Mouse (Mus musculus) embryonic facial prominence, embryonic 10.5 days (tissue): Measurements from ENCODE around the gene Rgl2. TPM values are rescaled to one million over a fixed set of nuclear protein-coding genes. Genes with fewer than 3 reads are reported as not detected.
A peak's percentile ranks its signal among the peaks of the same experiment; 100 is the strongest.

Experiments
- DNase-seq: peaks from one replicate; pipeline ENCODE4 v3.0.0-alpha.2; 2017; ENCODE audit warnings: low spot score
- H3K27ac ChIP-seq: fragments of 300-500 bp; sonication (generic); replicated peaks from 2 replicates; pipeline ENCODE4 v1.5.1; 2016; ENCODE audit warnings: mild to moderate bottlenecking
- H3K27me3 ChIP-seq: fragments of 300-500 bp; sonication (generic); replicated peaks from 2 replicates; pipeline ENCODE4 v1.6.1; 2016; ENCODE audit warnings: low read depth, mild to moderate bottlenecking; ENCODE audit not compliant: poor library complexity, severe bottlenecking
- H3K36me3 ChIP-seq: fragments of 300-500 bp; sonication (generic); replicated peaks from 2 replicates; pipeline ENCODE4 v1.6.1; 2016; ENCODE audit warnings: mild to moderate bottlenecking, moderate library complexity
- H3K4me1 ChIP-seq: fragments of 300-500 bp; sonication (generic); 2 replicates; pipeline ENCODE4 v1.6.1; 2016
- H3K4me3 ChIP-seq: fragments of 300-500 bp; sonication (generic); 2 replicates; pipeline ENCODE4 v1.5.1; 2016; ENCODE audit warnings: mild to moderate bottlenecking, moderate library complexity
- H3K9me3 ChIP-seq: fragments of 300-500 bp; sonication (generic); 2 replicates; pipeline ENCODE4 v1.6.1; 2016; ENCODE audit warnings: mild to moderate bottlenecking
- WGBS: fragments of 180-500 bp; shearing (Covaris S2); methylation state at CpG from one replicate; pipeline ENCODE4 v1.1.7; 2016; 5-methylcytosine and 5-hydroxymethylcytosine counted together
- polyA plus RNA-seq: library from polyadenylated mRNA; unstranded; fragments of >200 nt; fragmentation: Nextera tagmentation; extraction: Ambion mirVana; gene quantifications from 2 replicates; pipeline ENCODE4 v1.2.1, GENCODE M21; 2016

The Rgl2 gene
- polyA plus RNA-seq, 1 experiment from 2014 or later = 41.0 TPM

GRCm38 (mm10) chr17:33956336-33956735, 27.0 kb downstream of the Rgl2 start:
- H3K4me3 ChIP-seq = peak overlapping the region; percentile 85
- no peak for DNase-seq
- H3K27ac ChIP-seq = peak overlapping the region; percentile 95
- no peaks in the 10 kb centered on the region for H3K9me3 ChIP-seq
- 7% methylated on average over 10 of the region's 10 CpGs for WGBS
- H3K36me3 ChIP-seq = peaks cover 70% of the 10 kb centered on the region
- no peaks in the 10 kb centered on the region for H3K27me3 ChIP-seq
- H3K4me1 ChIP-seq = peaks cover 41% of the 10 kb centered on the region

GRCm38 (mm10) chr17:33957493-33957892, 28.1 kb downstream of the Rgl2 start:
- Histone ChIP-seq H3K27ac (no peak overlapping the region), H3K36me3 (peaks cover 71% of the 10 kb centered on the region), H3K4me1 (peaks cover 29% of the 10 kb centered on the region), H3K27me3 (no peaks in the 10 kb centered on the region), H3K4me3 (no peak overlapping the region; the same call in 1 of the 2 replicates), H3K9me3 (no peaks in the 10 kb centered on the region)
- no peak for DNase-seq
- 82% methylated on average over 6 of the region's 6 CpGs for WGBS

DNA sequence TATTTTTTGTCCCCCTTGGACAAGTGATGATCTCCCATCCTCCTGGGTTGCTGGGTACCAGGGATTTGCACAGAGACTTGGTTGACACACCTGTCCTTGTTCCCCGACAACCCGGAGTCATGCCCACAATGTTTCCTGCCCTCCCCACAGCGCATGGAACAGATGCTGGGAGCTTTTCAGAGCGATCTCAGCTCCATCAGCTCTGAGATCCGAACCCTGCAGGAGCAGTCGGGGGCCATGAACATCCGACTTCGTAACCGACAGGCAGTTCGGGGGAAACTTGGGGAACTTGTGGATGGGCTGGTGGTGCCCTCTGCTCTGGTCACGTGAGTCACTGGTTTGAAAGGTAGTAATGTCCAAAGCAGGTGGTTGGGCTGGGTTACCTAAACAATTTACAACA, 29.1 kb downstream of the Rgl2 start:
- Histone ChIP-seq H3K4me1 (peaks cover 20% of the 10 kb centered on the region), H3K9me3 (no peaks in the 10 kb centered on the region), H3K27me3 (no peaks in the 10 kb centered on the region), H3K36me3 (peaks cover 71% of the 10 kb centered on the region), H3K4me3 (no peak overlapping the region), H3K27ac (no peak overlapping the region)
- DNase-seq = no peak
- 92% methylated on average over 11 of the region's 11 CpGs for WGBS

- no peak for DNase-seq
- WGBS = 96% methylated on average over 13 of the region's 13 CpGs
Measured at GRCm38 (mm10) chr17:33959135-33959534, 29.8 kb downstream of the Rgl2 start.

GRCm38 (mm10) chr17:33959948-33960347, 30.6 kb downstream of the Rgl2 start:
- no peak overlapping the region for H3K27ac ChIP-seq
- H3K4me3 ChIP-seq = peak overlapping the region; percentile 8; the same call in 1 of the 2 replicates
- no peak for DNase-seq
- WGBS = 92% methylated on average over 15 of the region's 15 CpGs
- no peaks in the 10 kb centered on the region for H3K27me3 ChIP-seq
- H3K36me3 ChIP-seq = peaks cover 68% of the 10 kb centered on the region
- peaks cover 7% of the 10 kb centered on the region for H3K4me1 ChIP-seq
- H3K9me3 ChIP-seq = no peaks in the 10 kb centered on the region

More at GRCm38 (mm10) chr17:33959135-33959534, 29.8 kb downstream of the Rgl2 start:
- H3K36me3 ChIP-seq = peaks cover 71% of the 10 kb centered on the region
- no peak overlapping the region for H3K4me3 ChIP-seq
- peaks cover 13% of the 10 kb centered on the region for H3K4me1 ChIP-seq
- H3K27me3 ChIP-seq = no peaks in the 10 kb centered on the region
- no peak overlapping the region for H3K27ac ChIP-seq
- no peaks in the 10 kb centered on the region for H3K9me3 ChIP-seq

GRCm38 (mm10) chr17:33962876-33963275, 33.5 kb downstream of the Rgl2 start:
- Histone ChIP-seq H3K36me3 (peaks cover 86% of the 10 kb centered on the region), H3K4me1 (no peaks in the 10 kb centered on the region), H3K27ac (no peak overlapping the region), H3K27me3 (no peaks in the 10 kb centered on the region), H3K9me3 (no peaks in the 10 kb centered on the region), H3K4me3 (0 out of 2 replicates have a peak overlapping the region, but pooled peaks have one; percentile 18)
- 92% methylated on average over 7 of the region's 7 CpGs for WGBS
- DNase-seq = no peak

DNA sequence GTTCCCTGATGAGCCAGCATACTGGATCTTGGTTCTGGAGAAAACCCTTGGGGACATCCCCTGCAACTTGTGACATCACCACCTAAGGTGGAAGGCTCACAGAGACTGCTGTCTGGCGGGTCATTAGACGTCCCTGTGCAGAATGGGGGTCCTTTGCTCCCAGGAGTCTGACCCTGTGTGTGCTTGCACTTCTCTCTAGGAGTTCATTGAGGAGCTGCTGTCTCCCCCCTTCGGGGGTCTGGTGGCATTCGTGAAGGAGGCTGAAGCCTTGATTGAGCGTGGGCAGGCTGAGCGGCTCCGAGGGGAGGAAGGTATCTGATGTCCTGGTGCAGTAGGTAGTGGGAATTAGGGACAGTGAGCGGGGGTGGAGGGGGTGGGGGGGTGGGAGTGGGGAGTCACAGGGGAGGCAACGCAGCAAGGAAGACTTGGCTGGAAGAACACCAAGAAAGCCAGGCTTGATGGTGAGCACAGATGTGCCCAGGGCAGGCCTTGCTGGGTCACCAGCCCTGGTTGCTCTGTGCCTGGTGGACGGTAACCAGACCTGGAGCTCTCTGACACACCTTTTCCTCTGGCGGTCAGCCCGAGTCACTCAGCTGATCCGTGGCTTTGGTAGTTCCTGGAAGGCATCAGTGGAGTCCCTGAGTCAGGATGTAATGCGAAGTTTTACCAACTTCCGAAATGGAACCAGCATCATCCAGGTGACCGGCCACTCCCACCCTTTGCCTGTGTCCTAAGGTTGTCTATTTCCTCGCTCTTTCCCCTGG, 35.9 kb downstream of the Rgl2 start:
- Histone ChIP-seq H3K9me3 (0 out of 2 replicates have a peak, but pooled peaks cover 2% of the 10 kb centered on the region), H3K27me3 (no peaks in the 10 kb centered on the region), H3K4me1 (no peaks in the 10 kb centered on the region), H3K36me3 (peaks cover 62% of the 10 kb centered on the region), H3K27ac (no peak overlapping the region), H3K4me3 (no peak overlapping the region)
- WGBS = 91% methylated on average over 17 of the region's 17 CpGs
- DNase-seq = no peak

DNA sequence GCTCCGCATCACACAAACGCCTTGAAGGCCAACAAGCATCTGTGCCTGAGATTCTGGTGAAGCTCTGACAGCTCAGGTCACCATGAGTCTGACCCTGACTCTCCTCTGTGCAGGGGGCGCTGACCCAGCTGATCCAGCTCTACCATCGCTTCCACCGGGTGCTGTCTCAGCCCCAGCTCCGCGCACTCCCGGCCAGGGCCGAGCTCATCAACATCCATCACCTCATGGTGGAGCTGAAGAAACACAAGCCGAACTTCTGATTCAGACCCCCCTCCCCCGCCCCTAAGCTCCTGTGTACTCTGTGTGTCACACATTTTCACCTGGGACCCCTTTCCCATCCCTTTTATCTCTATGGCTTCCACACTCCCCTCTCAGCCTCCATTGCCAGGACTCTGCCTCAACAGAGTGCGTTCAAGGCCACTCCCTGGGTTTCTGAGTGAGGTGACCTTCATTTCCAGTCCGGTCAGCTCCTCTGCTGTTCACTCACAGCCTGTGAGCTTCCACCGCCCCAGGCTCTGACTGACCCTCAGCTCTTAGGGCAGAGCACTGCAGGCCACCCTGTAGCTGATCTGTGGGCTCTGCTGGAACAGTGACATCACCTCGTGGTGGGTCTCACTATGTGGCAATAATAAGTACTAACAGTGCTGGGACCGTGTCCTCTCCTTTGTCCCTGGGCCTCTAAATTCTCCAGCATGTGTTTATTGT, 36.7 kb downstream of the Rgl2 start:
- 87% methylated on average over 16 of the region's 16 CpGs for WGBS
- H3K9me3 ChIP-seq = 0 out of 2 replicates have a peak, but pooled peaks cover 3% of the 10 kb centered on the region
- no peak for DNase-seq
- H3K27me3 ChIP-seq = no peaks in the 10 kb centered on the region
- H3K27ac ChIP-seq = no peak overlapping the region
- peaks cover 54% of the 10 kb centered on the region for H3K36me3 ChIP-seq
- no peak overlapping the region for H3K4me3 ChIP-seq
- no peaks in the 10 kb centered on the region for H3K4me1 ChIP-seq

GRCm38 (mm10) chr17:33968489-33968888, 39.1 kb downstream of the Rgl2 start:
- H3K36me3 ChIP-seq = peaks cover 30% of the 10 kb centered on the region
- no peaks in the 10 kb centered on the region for H3K27me3 ChIP-seq
- no peak overlapping the region for H3K27ac ChIP-seq
- 4% methylated on average over 9 of the region's 9 CpGs for WGBS
- H3K4me3 ChIP-seq = no peak overlapping the region
- no peaks in the 10 kb centered on the region for H3K4me1 ChIP-seq
- DNase-seq = peak; percentile 87
- 0 out of 2 replicates have a peak, but pooled peaks cover 3% of the 10 kb centered on the region for H3K9me3 ChIP-seq

DNA sequence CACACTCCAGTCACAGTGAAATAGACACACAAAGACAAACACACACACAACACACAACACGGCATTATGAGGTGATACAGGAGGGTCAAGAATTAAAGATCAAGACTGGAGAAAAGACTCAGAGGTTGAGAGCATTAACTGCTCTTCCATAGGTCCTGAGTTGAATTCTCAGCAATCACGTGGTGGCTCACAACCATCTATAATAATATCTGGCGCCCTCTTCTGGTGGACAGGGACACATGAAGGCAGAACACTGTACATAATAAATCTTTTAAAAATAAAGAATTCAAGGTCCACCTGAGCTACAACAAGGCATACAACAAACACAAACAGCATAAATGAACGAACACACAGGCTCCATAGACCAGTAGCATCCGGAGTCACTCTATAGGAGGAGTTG, 39.6 kb downstream of the Rgl2 start:
- H3K36me3 ChIP-seq = peaks cover 25% of the 10 kb centered on the region
- no peak overlapping the region for H3K27ac ChIP-seq
- 36% methylated on average over 5 of the region's 5 CpGs for WGBS

DNA sequence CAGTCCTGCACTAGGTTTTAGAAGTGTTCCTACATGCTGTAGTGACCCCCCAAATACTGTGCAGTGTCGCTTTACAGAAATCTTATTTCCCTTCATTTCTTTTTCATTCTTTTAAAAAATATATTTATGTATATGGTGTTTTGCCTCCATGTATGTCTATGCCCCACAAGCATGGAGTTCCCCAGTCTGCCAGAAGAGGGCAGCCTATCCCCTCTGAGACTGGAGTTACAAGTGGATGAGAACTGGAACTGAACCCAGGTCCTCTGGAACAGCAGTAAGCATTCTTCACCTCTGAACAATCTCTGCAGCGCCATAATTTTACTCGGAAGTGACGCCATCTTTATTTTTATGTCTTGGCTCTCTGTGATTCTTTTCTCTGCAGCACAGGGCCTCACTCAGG, 40.1 kb downstream of the Rgl2 start:
- WGBS = 76% methylated on average over 4 of the region's 4 CpGs
- Histone ChIP-seq H3K9me3 (0 out of 2 replicates have a peak, but pooled peaks cover 3% of the 10 kb centered on the region), H3K4me3 (no peak overlapping the region), H3K4me1 (no peaks in the 10 kb centered on the region), H3K27me3 (no peaks in the 10 kb centered on the region), H3K27ac (no peak overlapping the region), H3K36me3 (peaks cover 22% of the 10 kb centered on the region)
- DNase-seq = no peak

More for the DNA sequence above, 39.6 kb downstream of the Rgl2 start:
- no peaks in the 10 kb centered on the region for H3K4me1 ChIP-seq
- DNase-seq = no peak
- H3K27me3 ChIP-seq = no peaks in the 10 kb centered on the region
- H3K9me3 ChIP-seq = 0 out of 2 replicates have a peak, but pooled peaks cover 3% of the 10 kb centered on the region
- H3K4me3 ChIP-seq = no peak overlapping the region

GRCm38 (mm10) chr17:33972691-33973090, 43.3 kb downstream of the Rgl2 start:
- Histone ChIP-seq H3K27me3 (peaks cover 25% of the 10 kb centered on the region), H3K4me3 (no peak overlapping the region), H3K4me1 (peaks cover 1% of the 10 kb centered on the region), H3K27ac (no peak overlapping the region), H3K36me3 (no peaks in the 10 kb centered on the region), H3K9me3 (0 out of 2 replicates have a peak, but pooled peaks cover 3% of the 10 kb centered on the region)
- peak; percentile 69 for DNase-seq
- WGBS = 6% methylated on average over 1 of the region's 1 CpGs
